Mouse (Mus musculus): ENCODE measurements around the gene Hist2h4.

GRCm38 (mm10) chr3:96230910-96231757 lies 32.0 kb downstream of the Hist2h4 start:
- TF ChIP-seq POLR2A (IDR thresholded peaks at IDR 0.05; ENCODE audit: borderline replicate concordance, low read depth, low read length) (no peak), CTCF (IDR thresholded peaks at IDR 0.05; ENCODE audit: low read depth, low read length) (no peak)
